Mouse (Mus musculus): Measurements from ENCODE around the gene Golt1b.

DNA sequence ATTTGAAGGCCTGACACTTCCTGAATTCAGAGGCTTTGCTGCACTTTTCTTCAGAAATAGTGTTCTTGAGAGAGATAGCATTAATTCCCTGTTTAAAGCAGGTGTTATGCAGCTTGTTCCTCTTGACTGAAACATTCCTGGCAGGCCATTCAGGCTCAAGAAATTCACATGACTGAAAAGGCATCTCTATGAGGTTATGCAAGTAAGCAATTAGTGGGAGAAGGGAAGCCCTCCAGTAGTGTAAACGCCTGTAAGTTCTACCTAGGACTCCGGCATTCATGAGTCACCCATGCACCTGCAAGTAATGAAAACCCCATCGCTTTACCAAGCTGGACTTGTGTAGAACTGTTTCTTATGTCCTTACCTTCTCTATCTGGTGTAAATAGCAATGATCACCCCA is 17.5 kb upstream of the Golt1b start:
- TF ChIP-seq CTCF (IDR thresholded peaks at IDR 0.05; ENCODE audit: low read depth, low read length) (no peak), POLR2A (IDR thresholded peaks at IDR 0.05; ENCODE audit: extremely low read depth, insufficient read depth, low read length) (no peak)

All from liver, adult 2 months (tissue).